Mouse (Mus musculus): ENCODE measurements around the gene Mbnl2. TPM values are rescaled to one million over a fixed set of nuclear protein-coding genes. Genes with fewer than 3 reads are reported as not detected.
A peak's percentile ranks its signal among the peaks of the same experiment; 100 is the strongest.

Gene Mbnl2
- total RNA-seq, 1 experiment, result 33.4 TPM

DNA sequence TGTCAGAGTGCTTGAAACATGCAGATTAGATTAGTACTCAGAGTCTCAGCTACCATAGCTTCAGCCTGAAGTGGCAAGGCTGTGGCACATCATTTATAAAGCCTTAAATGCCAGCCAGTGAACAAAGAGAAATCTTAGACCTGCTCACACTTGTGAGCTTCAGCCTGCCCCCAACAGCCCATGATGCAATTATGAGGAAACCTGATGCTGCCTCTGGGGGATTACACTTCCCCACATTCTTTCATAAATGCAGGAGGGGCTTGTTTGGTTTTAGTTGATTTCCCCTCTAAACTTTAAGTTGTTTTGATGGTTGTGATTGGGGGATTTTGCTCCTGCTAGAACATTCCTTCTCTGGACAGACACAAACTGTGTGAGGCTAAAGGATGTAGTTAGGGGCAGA is 4.7 kb downstream of the Mbnl2 start:
- H3K4me3 ChIP-seq (ENCODE audit: insufficient read depth in 1 of 2, low read depth in 1 of 2, low read length in 2 of 2, poor library complexity in 1 of 2, severe bottlenecking in 1 of 2), result no peak overlapping the region
- H3K4me1 ChIP-seq (ENCODE audit: control insufficient read depth in 2 of 2, insufficient read depth in 2 of 2, low read length in 2 of 2, poor library complexity in 1 of 2), result peaks cover under 1 to 12% of the 10 kb centered on the region in 2 experiments; a peak in 3 of 4 replicates
- in situ Hi-C loops (cut with MboI; ENCODE audit: low sequenced_read_pairs in 2 of 2, unreplicated experiment in 2 of 2), result no loop called here
- no peak overlapping the region for H3K27ac ChIP-seq (ENCODE audit: insufficient read depth, low read depth, low read length, poor library complexity, severe bottlenecking)
- TF ChIP-seq ZC3H11A (IDR thresholded peaks at IDR 0.05; ENCODE audit: borderline replicate concordance, low read depth, low read length) (no peak), HCFC1 (IDR thresholded peaks at IDR 0.05; ENCODE audit: borderline replicate concordance, insufficient read depth, low read length) (no peak), ZNF384 (IDR thresholded peaks at IDR 0.05; ENCODE audit: low read depth, low read length) (no peak), MAFK (IDR thresholded peaks at IDR 0.05; ENCODE audit: insufficient read depth, low read depth, low read length) (no peak), CHD2 (IDR thresholded peaks at IDR 0.05; ENCODE audit: low read depth, low read length) (no peak)
- no peak overlapping the region for H3K9ac ChIP-seq (ENCODE audit: insufficient read depth, low read depth, low read length, poor library complexity, severe bottlenecking)
- no peaks in the 10 kb centered on the region for H3K9me3 ChIP-seq (ENCODE audit: control insufficient read depth, insufficient read depth, low read depth, low read length)
- no peaks in the 10 kb centered on the region for H3K36me3 ChIP-seq (ENCODE audit: control insufficient read depth, insufficient read depth, low read length, poor library complexity, severe bottlenecking)
- DNase-seq (ENCODE audit: low read depth, low spot score), result no peak

DNA sequence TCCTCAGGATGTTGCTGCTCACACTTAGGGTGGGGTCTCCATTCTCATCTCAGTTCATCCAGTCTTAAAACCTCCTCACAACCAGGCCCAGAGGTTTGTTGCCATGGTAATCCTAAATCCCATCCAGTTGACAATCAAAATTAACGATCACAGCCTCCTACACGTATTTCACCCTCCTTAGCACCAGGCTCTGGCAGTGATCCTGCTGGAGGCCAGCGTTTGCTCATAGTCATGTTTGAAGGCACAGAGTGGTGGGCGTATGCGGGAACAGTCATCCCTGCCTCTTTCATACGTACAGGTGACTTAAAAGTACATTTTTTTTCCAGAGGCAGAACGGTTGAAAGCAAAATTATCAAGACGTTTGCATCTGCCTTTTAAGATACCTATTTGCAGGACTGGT is 8.3 kb downstream of the Mbnl2 start:
- no peak overlapping the region for H3K27ac ChIP-seq (ENCODE audit: insufficient read depth, low read depth, low read length, poor library complexity, severe bottlenecking)
- DNase-seq (ENCODE audit: low read depth, low spot score), result no peak
- no peaks in the 10 kb centered on the region for H3K9me3 ChIP-seq (ENCODE audit: control insufficient read depth, insufficient read depth, low read depth, low read length)
- in situ Hi-C loops (cut with MboI; ENCODE audit: low sequenced_read_pairs in 2 of 2, unreplicated experiment in 2 of 2), result no loop called here
- no peak overlapping the region for H3K9ac ChIP-seq (ENCODE audit: insufficient read depth, low read depth, low read length, poor library complexity, severe bottlenecking)
- no peaks in the 10 kb centered on the region for H3K36me3 ChIP-seq (ENCODE audit: control insufficient read depth, insufficient read depth, low read length, poor library complexity, severe bottlenecking)
- peaks cover 17 to 20% of the 10 kb centered on the region in 2 experiments for H3K4me1 ChIP-seq (ENCODE audit: control insufficient read depth in 2 of 2, insufficient read depth in 2 of 2, low read length in 2 of 2, poor library complexity in 1 of 2)
- TF ChIP-seq MAFK (IDR thresholded peaks at IDR 0.05; ENCODE audit: insufficient read depth, low read depth, low read length) (no peak), CHD2 (IDR thresholded peaks at IDR 0.05; ENCODE audit: low read depth, low read length) (no peak), HCFC1 (IDR thresholded peaks at IDR 0.05; ENCODE audit: borderline replicate concordance, insufficient read depth, low read length) (no peak), ZC3H11A (IDR thresholded peaks at IDR 0.05; ENCODE audit: borderline replicate concordance, low read depth, low read length) (no peak), ZNF384 (IDR thresholded peaks at IDR 0.05; ENCODE audit: low read depth, low read length) (no peak)
- H3K4me3 ChIP-seq (ENCODE audit: insufficient read depth in 1 of 2, low read depth in 1 of 2, low read length in 2 of 2, poor library complexity in 1 of 2, severe bottlenecking in 1 of 2), result no peak overlapping the region

DNA sequence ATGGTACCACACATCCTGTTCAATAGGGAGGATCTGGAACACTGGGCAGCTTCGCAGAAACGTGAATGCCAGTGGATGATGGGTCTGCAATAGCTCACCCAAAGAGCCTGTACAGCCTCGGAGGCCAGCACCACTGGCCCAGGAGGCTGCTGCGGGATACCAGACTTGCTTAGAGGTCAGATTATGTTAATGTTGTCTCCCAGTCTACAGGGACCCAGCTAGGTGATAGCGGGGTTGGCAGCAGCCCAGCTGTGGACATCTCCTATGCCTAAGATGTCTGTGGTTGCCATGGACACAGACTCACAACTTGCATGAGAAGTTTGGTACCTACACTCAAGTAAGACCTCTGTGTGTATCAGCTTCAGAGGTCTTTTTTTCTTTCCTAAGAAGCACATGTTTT is 9.0 kb downstream of the Mbnl2 start:
- Histone ChIP-seq H3K9ac (ENCODE audit: insufficient read depth, low read depth, low read length, poor library complexity, severe bottlenecking) (no peak overlapping the region), H3K4me1 (ENCODE audit: control insufficient read depth in 2 of 2, insufficient read depth in 2 of 2, low read length in 2 of 2, poor library complexity in 1 of 2) (peaks cover 16 to 18% of the 10 kb centered on the region in 2 experiments), H3K36me3 (ENCODE audit: control insufficient read depth, insufficient read depth, low read length, poor library complexity, severe bottlenecking) (no peaks in the 10 kb centered on the region), H3K9me3 (ENCODE audit: control insufficient read depth, insufficient read depth, low read depth, low read length) (no peaks in the 10 kb centered on the region), H3K27ac (ENCODE audit: insufficient read depth, low read depth, low read length, poor library complexity, severe bottlenecking) (no peak overlapping the region), H3K4me3 (ENCODE audit: insufficient read depth in 1 of 2, low read depth in 1 of 2, low read length in 2 of 2, poor library complexity in 1 of 2, severe bottlenecking in 1 of 2) (no peak overlapping the region)
- no peak for DNase-seq (ENCODE audit: low read depth, low spot score)
- no peak for TF ChIP-seq HCFC1 (IDR thresholded peaks at IDR 0.05; ENCODE audit: borderline replicate concordance, insufficient read depth, low read length)
- in situ Hi-C loops (cut with MboI; ENCODE audit: low sequenced_read_pairs in 2 of 2, unreplicated experiment in 2 of 2), result no loop called here

DNA sequence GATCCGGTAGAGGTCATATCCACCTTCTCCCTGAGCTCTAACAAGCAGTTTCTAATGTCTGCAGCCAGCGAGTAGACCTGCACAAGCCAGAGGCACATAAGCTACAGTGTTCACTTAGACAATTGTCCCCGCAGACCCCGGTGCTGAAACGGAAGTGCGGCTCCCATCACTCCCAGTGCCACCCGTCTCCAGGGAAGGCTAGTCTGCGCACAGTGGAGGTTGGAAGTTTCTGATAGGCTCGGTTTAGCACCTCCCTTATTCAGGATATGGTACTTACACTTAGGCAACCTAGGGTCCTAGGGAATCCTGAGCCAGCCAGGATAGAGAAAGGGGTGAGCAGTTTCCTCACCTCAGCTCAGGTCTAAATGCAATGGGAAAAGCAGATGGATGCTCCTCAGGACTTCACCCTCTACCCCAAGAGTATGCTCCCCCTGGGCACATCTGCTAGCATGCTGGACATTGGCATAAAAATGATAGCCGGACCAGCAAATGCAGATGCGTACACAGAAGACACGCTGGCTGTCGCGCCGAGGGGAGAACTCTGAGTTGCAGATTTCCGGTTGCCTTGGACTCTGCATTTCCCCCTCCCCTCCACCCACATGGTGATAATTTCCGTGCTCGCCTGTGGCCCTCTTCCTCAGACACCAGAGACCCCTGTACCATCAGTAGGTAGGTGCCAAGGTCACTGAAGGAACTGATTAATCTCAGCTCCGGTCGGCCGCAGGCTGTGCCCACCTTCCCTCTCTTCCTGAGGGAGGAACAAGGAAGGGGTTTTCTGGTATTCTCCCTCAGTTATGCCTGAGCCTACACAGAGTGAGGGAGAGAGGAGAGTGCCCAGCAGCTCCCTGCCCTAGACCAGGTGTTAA is 11.9 kb downstream of the Mbnl2 start:
- Histone ChIP-seq H3K4me1 (ENCODE audit: control insufficient read depth in 2 of 2, insufficient read depth in 2 of 2, low read length in 2 of 2, poor library complexity in 1 of 2) (peaks cover 18 to 20% of the 10 kb centered on the region in 2 experiments), H3K36me3 (ENCODE audit: control insufficient read depth, insufficient read depth, low read length, poor library complexity, severe bottlenecking) (no peaks in the 10 kb centered on the region), H3K9ac (ENCODE audit: insufficient read depth, low read depth, low read length, poor library complexity, severe bottlenecking) (peak overlapping the region; percentile 71; the same call in 1 of the 2 replicates), H3K4me3 (ENCODE audit: insufficient read depth in 1 of 2, low read depth in 1 of 2, low read length in 2 of 2, poor library complexity in 1 of 2, severe bottlenecking in 1 of 2) (peak overlapping the region; percentile 41 to 50; a peak in 3 of 4 replicates), H3K9me3 (ENCODE audit: control insufficient read depth, insufficient read depth, low read depth, low read length) (no peaks in the 10 kb centered on the region), H3K27ac (ENCODE audit: insufficient read depth, low read depth, low read length, poor library complexity, severe bottlenecking) (peak overlapping the region; percentile 79)
- in situ Hi-C loops (cut with MboI; ENCODE audit: low sequenced_read_pairs in 2 of 2, unreplicated experiment in 2 of 2), result no loop called here
- DNase-seq (ENCODE audit: low read depth, low spot score), result no peak
- TF ChIP-seq CHD2 (IDR thresholded peaks at IDR 0.05; ENCODE audit: low read depth, low read length) (no peak), ZC3H11A (IDR thresholded peaks at IDR 0.05; ENCODE audit: borderline replicate concordance, low read depth, low read length) (no peak), ZNF384 (IDR thresholded peaks at IDR 0.05; ENCODE audit: low read depth, low read length) (no peak), MAFK (IDR thresholded peaks at IDR 0.05; ENCODE audit: insufficient read depth, low read depth, low read length) (no peak), HCFC1 (IDR thresholded peaks at IDR 0.05; ENCODE audit: borderline replicate concordance, insufficient read depth, low read length) (no peak)
